Mouse (Mus musculus): ENCODE measurements around the gene Olfr24.
"Not testable (repeated sequence)": the region's sequence is repeated elsewhere in the genome, so short reads cannot be mapped to it uniquely, and the experiment has no call there.

DNA sequence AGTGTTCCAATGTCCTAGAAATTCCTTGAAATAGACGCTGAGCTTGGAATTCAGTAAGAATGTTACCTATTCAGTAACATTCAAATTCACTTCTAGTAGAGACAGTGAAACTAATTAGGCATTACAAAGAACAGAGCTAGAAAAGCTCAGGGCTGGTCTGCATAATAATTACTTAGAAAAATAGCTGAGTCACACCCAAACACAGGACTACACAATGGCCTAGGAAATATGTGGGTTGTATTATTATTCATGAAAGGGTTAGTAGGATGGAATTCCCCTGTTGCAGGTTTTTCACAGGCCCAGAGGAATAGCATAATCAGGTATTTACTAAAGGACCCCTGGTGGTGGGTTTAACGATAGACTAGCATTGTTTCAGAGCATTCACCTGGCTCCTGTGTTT lies 29.6 kb downstream of the Olfr24 start:
- TF ChIP-seq CTCF, POLR2A (IDR thresholded peaks at IDR 0.05; ENCODE audit: insufficient read depth, low read depth, low read length): not testable (repeated sequence)

Data from olfactory bulb, adult 2 months (tissue).